Mouse (Mus musculus) cortical plate, adult 2 months (tissue): Measurements from ENCODE around the gene Mvb12b.

ENCODE experiments used
- CTCF ChIP-seq: fragments of 200-500 bp; IDR thresholded peaks from 2 replicates; pipeline ENCODE4 v1.5.1; 2011; ENCODE audit warnings: mild to moderate bottlenecking, control low read depth, low read length; ENCODE audit not compliant: insufficient read depth; ENCODE audit errors: extremely low read depth
- POLR2A ChIP-seq: fragments of 200-500 bp; IDR thresholded peaks from 2 replicates; pipeline ENCODE4 v1.6.1; 2011; ENCODE audit warnings: mild to moderate bottlenecking, low read length, control low read depth; ENCODE audit not compliant: insufficient read depth; ENCODE audit errors: extremely low read depth

- TF ChIP-seq CTCF (no peak), POLR2A (no peak)
These were observed 40.4 kb downstream of the Mvb12b start for GRCm38 (mm10) chr2:33847196-33847834.
